In the genomic region with DNA sequence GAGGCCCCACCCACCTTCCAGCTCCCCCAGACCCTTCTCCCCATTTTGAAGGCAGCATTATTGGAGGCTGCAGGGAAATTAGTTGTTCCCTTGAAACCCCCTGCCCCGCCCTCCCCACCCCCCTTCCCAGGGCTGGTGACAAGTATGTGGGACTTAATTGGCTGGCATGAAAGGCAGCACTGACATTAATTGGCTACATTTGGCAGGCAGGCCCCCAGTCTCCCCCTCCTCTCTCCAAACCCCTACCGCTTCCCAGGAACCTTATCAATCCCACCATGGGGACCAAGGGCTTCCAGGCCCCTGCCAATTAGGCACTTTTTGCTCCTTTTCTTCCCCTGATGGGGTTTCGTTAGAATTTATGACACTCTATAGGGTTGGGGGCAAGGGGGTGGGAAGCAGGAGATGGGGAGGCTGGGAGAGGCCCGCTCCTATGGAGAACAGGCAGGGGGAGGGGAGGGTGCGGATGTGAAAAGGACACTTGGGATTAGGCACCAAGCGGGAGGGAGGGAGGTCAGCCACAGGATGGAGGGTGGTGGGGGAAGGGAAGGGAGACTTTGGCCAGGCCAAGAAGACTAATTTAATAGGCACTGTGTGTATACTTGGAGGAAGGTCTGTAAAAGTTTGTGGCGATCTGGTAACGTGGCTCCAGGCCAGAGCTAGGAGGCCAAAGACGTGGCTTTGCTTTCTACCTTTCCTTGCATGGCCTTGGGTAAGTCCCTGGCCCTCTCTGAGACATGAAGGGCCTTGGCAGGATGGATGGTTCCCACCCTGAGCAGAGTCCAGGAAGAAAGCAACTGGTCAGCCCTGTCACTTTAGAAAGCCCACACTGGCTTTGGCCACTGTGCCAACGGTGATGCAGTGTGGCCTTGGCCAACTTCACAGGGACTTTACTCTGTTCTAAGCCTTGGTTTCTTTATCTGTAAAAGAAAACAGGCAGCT, we compare ENCODE assay signal across 14 mouse cellular contexts. TPM values are rescaled to one million over a fixed set of nuclear protein-coding genes. Genes with fewer than 3 reads are reported as not detected.
A peak's percentile ranks its signal among the peaks of the same experiment; 100 is the strongest.
DNase-seq lines count a peak whose midpoint lies in the region; ATAC-seq lines count a peak whose summit lies in the region.
"Had no signal": no experiment of that assay in that cellular context is flagged by ENCODE, and none has a peak within 500 bp of the region (broad histone marks: within the 10 kb centered on the region; RNA-seq: fewer than 3 reads in every experiment).

No protein-coding gene starts in this region.

- no peak overlapping the region for H3K27ac ChIP-seq in hindbrain, embryonic 12.5 days
- H3K27ac ChIP-seq in hindbrain, embryonic 16.5 days (ENCODE audit: low read depth, low read length), result no peak overlapping the region
- peak overlapping the region; percentile 73 for H3K27ac ChIP-seq in forebrain, embryonic 15.5 days (replicated peaks)
- H3K27ac ChIP-seq in midbrain, embryonic 12.5 days (replicated peaks), result no peak overlapping the region
- H3K27ac ChIP-seq: heart, embryonic 13.5 days; liver, embryonic 15.5 days had no signal

- no peaks in the 10 kb centered on the region for H3K36me3 ChIP-seq in hindbrain, embryonic 12.5 days
- H3K36me3 ChIP-seq in hindbrain, embryonic 16.5 days (ENCODE audit: control insufficient read depth, insufficient read depth, low read length), result no peaks in the 10 kb centered on the region
- no peaks in the 10 kb centered on the region for H3K36me3 ChIP-seq in forebrain, embryonic 15.5 days
- no peaks in the 10 kb centered on the region for H3K36me3 ChIP-seq in midbrain, embryonic 12.5 days
- H3K36me3 ChIP-seq: heart, embryonic 13.5 days; liver, embryonic 15.5 days had no signal

- H3K27me3 ChIP-seq in hindbrain, embryonic 12.5 days, result peaks cover 73% of the 10 kb centered on the region
- H3K27me3 ChIP-seq in hindbrain, embryonic 16.5 days (replicated peaks; ENCODE audit: control insufficient read depth, insufficient read depth, low read length), result peaks cover 4% of the 10 kb centered on the region; the same call in 1 of the 2 replicates
- H3K27me3 ChIP-seq in forebrain, embryonic 15.5 days, result no peaks in the 10 kb centered on the region
- H3K27me3 ChIP-seq in midbrain, embryonic 12.5 days, result peaks cover 86% of the 10 kb centered on the region

- H3K9ac ChIP-seq in hindbrain, embryonic 12.5 days, result no peak overlapping the region
- no peak overlapping the region for H3K9ac ChIP-seq in hindbrain, embryonic 16.5 days (ENCODE audit: low read depth, low read length)
- no peak overlapping the region for H3K9ac ChIP-seq in forebrain, embryonic 15.5 days (replicated peaks)
- no peak overlapping the region for H3K9ac ChIP-seq in midbrain, embryonic 12.5 days (replicated peaks)
- H3K9ac ChIP-seq: heart, embryonic 13.5 days; liver, embryonic 15.5 days had no signal

- peaks cover 6% of the 10 kb centered on the region; the same call in 1 of the 2 replicates for H3K4me1 ChIP-seq in hindbrain, embryonic 12.5 days
- no peaks in the 10 kb centered on the region for H3K4me1 ChIP-seq in hindbrain, embryonic 16.5 days (ENCODE audit: control insufficient read depth, insufficient read depth, low read depth, low read length)
- peaks cover 21% of the 10 kb centered on the region for H3K4me1 ChIP-seq in forebrain, embryonic 15.5 days
- H3K4me1 ChIP-seq in midbrain, embryonic 12.5 days, result peaks cover 16% of the 10 kb centered on the region; the same call in 1 of the 2 replicates
- H3K4me1 ChIP-seq: heart, embryonic 13.5 days; liver, embryonic 15.5 days had no signal

- H3K4me3 ChIP-seq in hindbrain, embryonic 12.5 days, result no peak overlapping the region
- H3K4me3 ChIP-seq in hindbrain, embryonic 16.5 days (ENCODE audit: low read length), result no peak overlapping the region
- no peak overlapping the region for H3K4me3 ChIP-seq in forebrain, embryonic 15.5 days
- no peak overlapping the region for H3K4me3 ChIP-seq in midbrain, embryonic 12.5 days
- H3K4me3 ChIP-seq: heart, embryonic 13.5 days; liver, embryonic 15.5 days had no signal

- H3K9me3 ChIP-seq in hindbrain, embryonic 12.5 days (replicated peaks), result no peaks in the 10 kb centered on the region
- H3K9me3 ChIP-seq in hindbrain, embryonic 16.5 days (ENCODE audit: control insufficient read depth, low read length), result no peaks in the 10 kb centered on the region
- no peaks in the 10 kb centered on the region for H3K9me3 ChIP-seq in forebrain, embryonic 15.5 days
- H3K9me3 ChIP-seq in midbrain, embryonic 12.5 days, result no peaks in the 10 kb centered on the region
- H3K9me3 ChIP-seq: heart, embryonic 13.5 days; liver, embryonic 15.5 days had no signal

- peak; percentile 62 for DNase-seq in adrenal gland, postnatal 10 days
- DNase-seq in right cerebral cortex, adult 2 months (ENCODE audit: low spot score in 2 of 2), result no peak
- no peak for DNase-seq in ovary, adult 18-20 months (ENCODE audit: low spot score)
- no peak for DNase-seq in layer of hippocampus, postnatal 10 days (ENCODE audit: low spot score in 2 of 2)
- DNase-seq: B cell, adult 2 months; cerebellum, adult 2 months; layer of hippocampus, postnatal 36 days; spleen, adult 18-20 months had no signal

- H3K4me2 ChIP-seq in hindbrain, embryonic 12.5 days (replicated peaks), result no peak overlapping the region
- no peak overlapping the region for H3K4me2 ChIP-seq in hindbrain, embryonic 16.5 days (ENCODE audit: low read length)
- 0 out of 2 replicates have a peak overlapping the region, but pooled peaks have one; percentile 10 for H3K4me2 ChIP-seq in forebrain, embryonic 15.5 days (replicated peaks)
- no peak overlapping the region for H3K4me2 ChIP-seq in midbrain, embryonic 12.5 days (replicated peaks)
- H3K4me2 ChIP-seq: heart, embryonic 13.5 days; liver, embryonic 15.5 days had no signal

- peak; percentile 63 for ATAC-seq in hindbrain, embryonic 12.5 days (ENCODE audit: low FRiP score)
- ATAC-seq in hindbrain, embryonic 16.5 days, result no peak; the same call in 1 of the 2 replicates
- peak; percentile 80 for ATAC-seq in forebrain, embryonic 15.5 days (replicated peaks)
- peak; percentile 71 for ATAC-seq in midbrain, embryonic 12.5 days (ENCODE audit: low FRiP score, low read depth)

- 43% methylated on average over 10 of the region's 10 CpGs for WGBS in hindbrain, embryonic 12.5 days
- WGBS in hindbrain, embryonic 16.5 days, result 39% methylated on average over 10 of the region's 10 CpGs
- 28% methylated on average over 10 of the region's 10 CpGs for WGBS in forebrain, embryonic 15.5 days
- WGBS in midbrain, embryonic 12.5 days, result 33% methylated on average over 10 of the region's 10 CpGs

RNA-seq across cellular contexts. Expression of gene Efnb1, which starts 50.8 kb away (rescaled TPM):
- polyA plus RNA-seq in hindbrain, embryonic 12.5 days (2016; fragmentation: Nextera tagmentation; extraction: Ambion mirVana), result 72.2 and 78.8 TPM in 2 replicates
- polyA plus RNA-seq in hindbrain, embryonic 16.5 days (2015; fragmentation: Nextera tagmentation; extraction: Ambion mirVana), result 16.0 and 19.5 TPM in 2 replicates
- total RNA-seq in adrenal gland, postnatal 10 days (2021), result 10 to 100 TPM; 48.2 to 53.3 TPM
- 74.8 and 86.5 TPM in 2 replicates for polyA plus RNA-seq in forebrain, embryonic 15.5 days (2015; fragmentation: Nextera tagmentation; extraction: Ambion mirVana)
- polyA plus RNA-seq in midbrain, embryonic 12.5 days (2016; fragmentation: Nextera tagmentation; extraction: Ambion mirVana), result 64.2 and 69.7 TPM in 2 replicates
- total RNA-seq in layer of hippocampus, postnatal 10 days (2021), result 10 to 100 TPM; 11.1 to 13.8 TPM
